Mouse (Mus musculus) small intestine, adult 2 months (tissue): Measurements from ENCODE around the gene Rel.

Source experiments
- CTCF ChIP-seq: fragments of 200-500 bp; IDR thresholded peaks from 2 replicates; pipeline ENCODE4 v1.5.1; 2012; ENCODE audit warnings: low read depth, mild to moderate bottlenecking, control low read depth, inconsistent platforms, low read length, moderate library complexity, mixed read lengths; ENCODE audit not compliant: insufficient replicate concordance, insufficient read length; ENCODE audit errors: extremely low read depth
- POLR2A ChIP-seq: fragments of 200-500 bp; IDR thresholded peaks from 2 replicates; pipeline ENCODE4 v1.6.1; 2012; ENCODE audit warnings: low read depth, mild to moderate bottlenecking, control low read depth, inconsistent platforms, low read length, moderate library complexity

DNA sequence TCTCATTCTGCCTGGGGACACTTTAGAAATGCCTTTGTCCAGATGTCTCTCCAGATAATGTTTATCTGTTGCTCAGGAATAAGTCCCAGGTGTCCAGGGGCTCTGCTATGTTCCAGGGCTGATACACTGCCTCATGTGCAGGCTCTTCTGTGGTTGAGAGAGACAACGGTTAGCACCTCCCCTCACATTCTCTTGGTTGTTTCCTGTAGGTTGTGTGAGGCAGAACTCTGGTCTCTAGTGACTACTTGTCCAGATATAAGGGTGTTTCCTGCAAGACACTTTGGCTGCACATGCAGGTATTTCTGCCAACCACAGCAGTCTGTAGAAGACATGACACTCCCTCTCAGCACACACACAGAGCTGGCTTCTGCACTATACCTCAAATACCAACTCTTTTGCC is 48.0 kb upstream of the Rel start:
- TF ChIP-seq POLR2A (no peak), CTCF (no peak)
